Mouse (Mus musculus): ENCODE data around the gene Arl6ip1. TPM values are rescaled to one million over a fixed set of nuclear protein-coding genes. Genes with fewer than 3 reads are reported as not detected.
"Not testable (repeated sequence)": the region's sequence is repeated elsewhere in the genome, so short reads cannot be mapped to it uniquely, and the experiment has no call there.

Arl6ip1 gene
- 287 and 297 TPM in 2 replicates for total RNA-seq (2014; fragmentation: Nextera tagmentation)
- 139 and 169 TPM in 2 replicates for total RNA-seq (2017)
- polyA plus RNA-seq (2012), result 16.7 and 23.3 TPM in 2 replicates

DNA sequence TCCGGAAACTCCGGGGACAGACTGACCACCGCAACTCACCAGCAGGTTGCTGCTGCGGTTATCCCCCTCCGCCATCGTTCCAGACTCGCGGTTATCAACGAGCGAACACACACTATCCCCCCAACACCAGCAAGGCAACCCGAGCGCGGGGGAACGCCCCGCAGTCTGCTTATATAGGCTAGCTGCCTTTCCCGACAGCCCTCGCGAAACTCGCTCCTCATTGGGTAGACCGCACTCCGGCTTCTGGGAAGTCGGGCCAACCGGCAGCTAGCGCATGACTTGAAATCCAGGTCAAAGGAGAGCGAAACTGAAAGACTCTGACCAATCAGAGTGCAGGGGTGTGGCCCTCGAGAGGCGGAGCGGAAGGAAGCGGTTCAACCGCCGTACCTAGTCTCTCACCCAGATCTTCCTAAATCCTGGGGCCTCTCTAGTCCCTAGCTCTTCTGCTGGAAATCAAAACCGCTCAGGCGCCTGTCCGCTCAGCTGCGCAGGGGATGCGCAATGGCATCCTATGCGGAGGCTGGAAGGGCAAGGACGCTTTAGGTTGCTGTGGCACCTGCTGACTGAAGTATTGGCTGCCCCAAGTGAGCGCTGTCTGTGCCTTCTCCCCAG is at the start of gene Arl6ip1:
Gene Arl6ip1, minus strand, starts transcription at position 233 of the 612 bp plus-strand sequence.
- peaks cover 25% of the 10 kb centered on the region for H3K36me3 ChIP-seq (replicated peaks)
- DNase-seq (ENCODE audit: low spot score), result peak; percentile 92
- H3K4me1 ChIP-seq (ENCODE audit: insufficient read depth, low read depth, low read length), result peaks cover 29% of the 10 kb centered on the region
- TF ChIP-seq GATA1 (IDR thresholded peaks at IDR 0.05; ENCODE audit: borderline replicate concordance, low read length) (no peak), CTCF (IDR thresholded peaks at IDR 0.05; ENCODE audit: low read depth, low read length) (no peak), POLR2AphosphoS5 (IDR thresholded peaks at IDR 0.05; ENCODE audit: insufficient replicate concordance, low read depth, low read length) (peak; percentile 95), GATA2 (IDR thresholded peaks at IDR 0.05; ENCODE audit: borderline replicate concordance, low read depth, low read length) (no peak), TAL1 (conservative IDR thresholded peaks at IDR 0.05; ENCODE audit: low read depth, low read length) (no peak; the same call in 1 of the 2 replicates)
- H3K9me3 ChIP-seq (replicated peaks), result no peaks in the 10 kb centered on the region
- peak; percentile 92 for ATAC-seq (ENCODE audit: extremely low read depth, insufficient number of reproducible peaks, low FRiP score, poor library complexity, severe bottlenecking)
- peak within 1 kb of the TSS; percentile 86 for H3K4me3 ChIP-seq (ENCODE audit: low read depth, low read length)
- H3K27me3 ChIP-seq (ENCODE audit: insufficient read depth, low read length), result no peaks in the 10 kb centered on the region

DNA sequence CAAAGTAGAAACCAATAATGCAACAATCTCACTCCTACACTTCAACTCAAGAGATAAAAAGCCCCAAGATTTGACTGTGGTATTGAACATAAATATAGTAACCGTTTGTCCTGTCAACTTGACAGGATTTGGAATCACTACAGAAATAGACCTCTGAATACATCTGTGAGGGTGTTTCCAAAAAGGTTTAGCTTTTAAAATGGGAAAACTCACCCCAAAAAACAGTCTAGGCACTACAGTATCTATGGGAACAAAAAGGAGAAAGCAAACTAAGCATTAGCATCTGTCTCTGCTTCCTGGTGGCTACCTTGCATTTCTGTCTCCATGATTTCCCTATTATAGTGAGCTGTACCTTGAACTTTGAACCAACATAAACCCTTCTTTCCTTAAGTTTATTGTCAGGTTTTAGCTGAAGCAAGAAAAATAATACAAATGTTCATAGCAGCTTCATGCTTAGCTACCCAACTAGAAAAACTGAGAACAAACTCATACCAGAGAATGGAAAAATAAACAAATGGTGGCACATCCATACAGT is 46.4 kb upstream of the Arl6ip1 start:
- Histone ChIP-seq H3K36me3 (replicated peaks) (peaks cover 79% of the 10 kb centered on the region), H3K4me1 (ENCODE audit: insufficient read depth, low read depth, low read length) (peaks cover 6% of the 10 kb centered on the region), H3K4me3 (ENCODE audit: low read depth, low read length) (no peak overlapping the region), H3K9me3 (replicated peaks) (no peaks in the 10 kb centered on the region), H3K27me3 (ENCODE audit: insufficient read depth, low read length) (no peaks in the 10 kb centered on the region)
- no peak for TF ChIP-seq CTCF (IDR thresholded peaks at IDR 0.05; ENCODE audit: low read depth, low read length)
- no peak for ATAC-seq (ENCODE audit: extremely low read depth, insufficient number of reproducible peaks, low FRiP score, poor library complexity, severe bottlenecking)
- DNase-seq (ENCODE audit: low spot score), result no peak

DNA sequence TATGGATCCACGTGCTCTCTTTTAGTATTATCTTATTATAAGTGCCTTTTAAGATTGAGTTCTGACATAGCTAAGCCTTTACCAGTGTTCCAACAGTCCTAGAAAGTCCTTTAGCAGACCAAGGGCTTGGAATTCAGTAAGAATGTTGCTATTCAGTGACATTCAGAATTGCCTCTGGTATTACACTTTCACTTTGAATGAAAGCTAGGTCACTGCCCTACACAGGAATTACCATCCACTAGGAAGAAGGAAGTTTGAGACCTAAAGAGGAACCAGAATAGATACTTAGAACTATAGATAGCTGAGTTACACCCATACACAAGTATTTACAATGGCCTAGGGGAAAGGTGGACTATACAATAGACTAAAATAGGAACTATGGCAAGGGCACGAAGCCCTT is 40.7 kb upstream of the Arl6ip1 start:
- not testable (repeated sequence) for DNase-seq (ENCODE audit: low spot score); H3K9me3 ChIP-seq (replicated peaks); H3K27me3 ChIP-seq (ENCODE audit: insufficient read depth, low read length); H3K4me3 ChIP-seq (ENCODE audit: low read depth, low read length); ATAC-seq (ENCODE audit: extremely low read depth, insufficient number of reproducible peaks, low FRiP score, poor library complexity, severe bottlenecking); H3K4me1 ChIP-seq (ENCODE audit: insufficient read depth, low read depth, low read length)
- H3K36me3 ChIP-seq (replicated peaks), result peaks cover 82% of the 10 kb centered on the region

DNA sequence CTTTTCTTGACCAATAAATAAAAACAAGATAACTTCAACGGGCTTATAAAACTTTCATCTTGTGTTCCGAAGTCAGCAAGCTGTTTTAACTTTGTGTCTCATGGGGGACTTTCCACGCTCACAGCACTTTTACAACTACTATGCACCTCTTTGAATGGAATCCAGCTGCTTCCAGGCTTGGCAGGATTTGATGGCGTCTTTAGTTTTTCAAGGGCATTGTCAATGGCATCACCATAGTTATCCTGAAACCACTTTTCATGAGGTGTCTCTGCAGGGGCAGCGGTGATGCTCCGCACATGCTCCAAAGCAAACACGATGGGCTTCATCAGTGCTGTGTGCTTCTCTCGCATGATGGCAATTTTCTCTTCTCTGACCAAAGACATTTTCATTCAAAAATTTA is 33.5 kb upstream of the Arl6ip1 start:
- Histone ChIP-seq H3K36me3 (replicated peaks) (peaks cover 72% of the 10 kb centered on the region), H3K4me3 (ENCODE audit: low read depth, low read length) (no peak overlapping the region), H3K9me3 (replicated peaks) (no peaks in the 10 kb centered on the region), H3K27me3 (ENCODE audit: insufficient read depth, low read length) (no peaks in the 10 kb centered on the region), H3K4me1 (ENCODE audit: insufficient read depth, low read depth, low read length) (no peaks in the 10 kb centered on the region)
- TF ChIP-seq GATA1 (IDR thresholded peaks at IDR 0.05; ENCODE audit: borderline replicate concordance, low read length), result no peak
- no peak for TF ChIP-seq GATA2 (IDR thresholded peaks at IDR 0.05; ENCODE audit: borderline replicate concordance, low read depth, low read length)
- TF ChIP-seq POLR2AphosphoS5 (IDR thresholded peaks at IDR 0.05; ENCODE audit: insufficient replicate concordance, low read depth, low read length), result no peak
- no peak for TF ChIP-seq TAL1 (conservative IDR thresholded peaks at IDR 0.05; ENCODE audit: low read depth, low read length)
- TF ChIP-seq CTCF (IDR thresholded peaks at IDR 0.05; ENCODE audit: low read depth, low read length), result no peak
- ATAC-seq (ENCODE audit: extremely low read depth, insufficient number of reproducible peaks, low FRiP score, poor library complexity, severe bottlenecking) (no peak), DNase-seq (ENCODE audit: low spot score) (no peak)

DNA sequence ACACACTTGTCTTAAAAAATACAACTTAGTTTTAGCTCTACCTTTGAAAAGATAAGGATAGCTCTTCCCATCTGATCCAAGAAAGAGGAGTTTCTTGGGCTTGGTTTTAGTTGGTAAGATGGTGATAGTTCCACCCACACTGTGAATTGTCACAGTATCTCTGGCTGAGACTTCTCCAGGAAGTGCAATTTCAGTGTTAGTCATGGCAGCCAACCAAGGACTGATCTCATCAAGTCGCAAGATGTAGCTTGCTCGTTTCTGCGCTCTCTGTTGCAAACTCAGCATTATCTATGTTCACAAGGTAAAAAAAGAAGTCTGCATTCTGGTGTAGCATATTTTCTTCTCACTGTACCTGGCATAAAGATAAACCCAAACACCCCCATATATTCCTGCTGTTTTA is 30.7 kb upstream of the Arl6ip1 start:
- no peak for DNase-seq (ENCODE audit: low spot score)
- H3K4me3 ChIP-seq (ENCODE audit: low read depth, low read length), result no peak overlapping the region
- no peaks in the 10 kb centered on the region for H3K27me3 ChIP-seq (ENCODE audit: insufficient read depth, low read length)
- no peak for ATAC-seq (ENCODE audit: extremely low read depth, insufficient number of reproducible peaks, low FRiP score, poor library complexity, severe bottlenecking)
- H3K9me3 ChIP-seq (replicated peaks), result no peaks in the 10 kb centered on the region
- H3K36me3 ChIP-seq (replicated peaks), result peaks cover 73% of the 10 kb centered on the region
- H3K4me1 ChIP-seq (ENCODE audit: insufficient read depth, low read depth, low read length), result no peaks in the 10 kb centered on the region
- TF ChIP-seq CTCF (IDR thresholded peaks at IDR 0.05; ENCODE audit: low read depth, low read length) (no peak), POLR2AphosphoS5 (IDR thresholded peaks at IDR 0.05; ENCODE audit: insufficient replicate concordance, low read depth, low read length) (no peak), TAL1 (conservative IDR thresholded peaks at IDR 0.05; ENCODE audit: low read depth, low read length) (no peak), GATA1 (IDR thresholded peaks at IDR 0.05; ENCODE audit: borderline replicate concordance, low read length) (no peak), GATA2 (IDR thresholded peaks at IDR 0.05; ENCODE audit: borderline replicate concordance, low read depth, low read length) (no peak)

DNA sequence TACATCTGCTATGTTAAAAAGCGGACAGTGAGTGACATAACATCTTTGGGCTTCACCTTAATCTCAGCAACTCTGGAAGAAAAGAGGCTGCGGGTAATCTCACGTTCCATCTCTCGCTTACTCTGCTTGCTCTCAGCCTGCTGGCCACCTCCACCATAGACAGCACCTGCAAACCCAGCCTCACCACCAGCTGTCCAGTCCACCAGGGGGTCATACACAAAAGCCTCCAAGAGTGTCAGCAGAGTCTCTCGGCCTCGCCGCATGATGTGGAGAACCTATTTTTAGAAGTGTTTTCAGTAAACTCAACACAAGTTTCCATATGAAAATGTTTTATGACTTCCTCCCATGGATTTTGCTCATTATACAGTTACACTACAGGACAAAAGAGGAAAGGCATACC is 27.0 kb upstream of the Arl6ip1 start:
- Histone ChIP-seq H3K27me3 (ENCODE audit: insufficient read depth, low read length) (no peaks in the 10 kb centered on the region), H3K4me1 (ENCODE audit: insufficient read depth, low read depth, low read length) (no peaks in the 10 kb centered on the region), H3K36me3 (replicated peaks) (peaks cover 84% of the 10 kb centered on the region), H3K4me3 (ENCODE audit: low read depth, low read length) (no peak overlapping the region), H3K9me3 (replicated peaks) (no peaks in the 10 kb centered on the region)
- DNase-seq (ENCODE audit: low spot score), result no peak
- TF ChIP-seq CTCF (IDR thresholded peaks at IDR 0.05; ENCODE audit: low read depth, low read length) (no peak), GATA2 (IDR thresholded peaks at IDR 0.05; ENCODE audit: borderline replicate concordance, low read depth, low read length) (no peak), GATA1 (IDR thresholded peaks at IDR 0.05; ENCODE audit: borderline replicate concordance, low read length) (no peak), TAL1 (conservative IDR thresholded peaks at IDR 0.05; ENCODE audit: low read depth, low read length) (no peak), POLR2AphosphoS5 (IDR thresholded peaks at IDR 0.05; ENCODE audit: insufficient replicate concordance, low read depth, low read length) (no peak)
- ATAC-seq (ENCODE audit: extremely low read depth, insufficient number of reproducible peaks, low FRiP score, poor library complexity, severe bottlenecking), result no peak

DNA sequence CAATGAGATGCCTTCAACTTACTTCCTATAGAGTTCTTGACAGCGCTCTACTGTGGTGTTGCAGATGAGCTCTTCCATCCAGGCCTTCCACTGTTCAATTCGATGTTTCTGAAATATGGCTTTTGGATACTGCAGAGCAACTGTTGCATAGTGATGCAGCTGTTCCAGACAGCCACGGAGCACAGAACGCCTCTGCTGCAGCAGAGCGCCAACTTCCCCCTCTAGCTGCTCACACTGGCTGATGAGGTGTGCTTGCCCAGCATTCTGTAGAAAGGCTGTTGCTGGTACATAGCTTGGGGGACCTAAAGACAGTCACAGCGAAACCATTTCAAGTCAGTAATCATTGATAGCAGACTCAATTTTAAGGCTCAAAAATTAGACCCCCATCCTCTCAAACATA is 24.7 kb upstream of the Arl6ip1 start:
- no peaks in the 10 kb centered on the region for H3K27me3 ChIP-seq (ENCODE audit: insufficient read depth, low read length)
- H3K4me3 ChIP-seq (ENCODE audit: low read depth, low read length), result no peak overlapping the region
- H3K4me1 ChIP-seq (ENCODE audit: insufficient read depth, low read depth, low read length), result no peaks in the 10 kb centered on the region
- TF ChIP-seq TAL1 (conservative IDR thresholded peaks at IDR 0.05; ENCODE audit: low read depth, low read length), result no peak
- no peak for TF ChIP-seq POLR2AphosphoS5 (IDR thresholded peaks at IDR 0.05; ENCODE audit: insufficient replicate concordance, low read depth, low read length)
- no peak for TF ChIP-seq GATA2 (IDR thresholded peaks at IDR 0.05; ENCODE audit: borderline replicate concordance, low read depth, low read length)
- no peak for TF ChIP-seq GATA1 (IDR thresholded peaks at IDR 0.05; ENCODE audit: borderline replicate concordance, low read length)
- TF ChIP-seq CTCF (IDR thresholded peaks at IDR 0.05; ENCODE audit: low read depth, low read length), result no peak
- peaks cover 84% of the 10 kb centered on the region for H3K36me3 ChIP-seq (replicated peaks)
- DNase-seq (ENCODE audit: low spot score) (no peak), ATAC-seq (ENCODE audit: extremely low read depth, insufficient number of reproducible peaks, low FRiP score, poor library complexity, severe bottlenecking) (no peak)
- H3K9me3 ChIP-seq (replicated peaks), result no peaks in the 10 kb centered on the region

Data from G1E (cell line).